Mouse (Mus musculus) urinary bladder, postnatal 25 days (tissue): ENCODE measurements around the gene Hectd4.
A peak's percentile ranks its signal among the peaks of the same experiment; 100 is the strongest.
"Not testable (repeated sequence)": the region's sequence is repeated elsewhere in the genome, so short reads cannot be mapped to it uniquely, and the experiment has no call there.

Experiments used
- DNase-seq: peaks from one replicate; pipeline ENCODE4 v3.0.0; 2022; ENCODE audit warnings: low spot score

Hectd4 gene

GRCm38 (mm10) chr5:121219980-121220731 lies at the start of gene Hectd4:
Gene Hectd4 (plus strand): TSS chr5:121220219.
- peak; percentile 99 for DNase-seq

GRCm38 (mm10) chr5:121172835-121173234 lies 47.2 kb upstream of the Hectd4 start:
- DNase-seq = no peak

GRCm38 (mm10) chr5:121179077-121179857 lies 40.8 kb upstream of the Hectd4 start:
- DNase-seq = no peak

GRCm38 (mm10) chr5:121183269-121183668 lies 36.8 kb upstream of the Hectd4 start:
- DNase-seq = no peak

GRCm38 (mm10) chr5:121184375-121184774 lies 35.6 kb upstream of the Hectd4 start:
- DNase-seq = no peak

GRCm38 (mm10) chr5:121184945-121185551 lies 35.0 kb upstream of the Hectd4 start:
- DNase-seq = no peak

- no peak for DNase-seq
Measured at GRCm38 (mm10) chr5:121187580-121188001, 32.4 kb upstream of the Hectd4 start.

- no peak for DNase-seq
Measured at GRCm38 (mm10) chr5:121188265-121188664, 31.8 kb upstream of the Hectd4 start.

GRCm38 (mm10) chr5:121189182-121189581 lies 30.8 kb upstream of the Hectd4 start:
- peak; percentile 22 for DNase-seq

GRCm38 (mm10) chr5:121190210-121190835 lies 29.7 kb upstream of the Hectd4 start:
- no peak for DNase-seq

- peak; percentile 83 for DNase-seq
Measured at GRCm38 (mm10) chr5:121190836-121191583, 29.0 kb upstream of the Hectd4 start, which contains the start of gene Ptpn11. Gene Ptpn11 (minus strand): TSS chr5:121191397.

GRCm38 (mm10) chr5:121191584-121191906 lies 28.5 kb upstream of the Hectd4 start:
- DNase-seq = no peak

- DNase-seq = no peak
Measured at GRCm38 (mm10) chr5:121194173-121194572, 25.8 kb upstream of the Hectd4 start.

- DNase-seq = no peak
Measured at GRCm38 (mm10) chr5:121196764-121197163, 23.3 kb upstream of the Hectd4 start.

GRCm38 (mm10) chr5:121197337-121197736 lies 22.7 kb upstream of the Hectd4 start:
- DNase-seq = no peak

- DNase-seq = no peak
Measured at GRCm38 (mm10) chr5:121198376-121198775, 21.6 kb upstream of the Hectd4 start.

GRCm38 (mm10) chr5:121201739-121202138 lies 18.3 kb upstream of the Hectd4 start:
- no peak for DNase-seq

- no peak for DNase-seq
Measured at GRCm38 (mm10) chr5:121202467-121202866, 17.6 kb upstream of the Hectd4 start.

- DNase-seq = peak; percentile 71
Measured at GRCm38 (mm10) chr5:121204132-121205089, 15.6 kb upstream of the Hectd4 start, which contains the start of gene Rpl6. Gene Rpl6 (plus strand): TSS chr5:121204481.

- not testable (repeated sequence) for DNase-seq
Measured at GRCm38 (mm10) chr5:121205537-121206130, 14.4 kb upstream of the Hectd4 start.
